Mouse (Mus musculus): ENCODE results near the gene Trmu. TPM values are rescaled to one million over a fixed set of nuclear protein-coding genes. Genes with fewer than 3 reads are reported as not detected.
A peak's percentile ranks its signal among the peaks of the same experiment; 100 is the strongest.

Trmu gene
- 57.4 and 75.2 TPM in 2 replicates for polyA plus RNA-seq (2012; rRNA removed)

DNA sequence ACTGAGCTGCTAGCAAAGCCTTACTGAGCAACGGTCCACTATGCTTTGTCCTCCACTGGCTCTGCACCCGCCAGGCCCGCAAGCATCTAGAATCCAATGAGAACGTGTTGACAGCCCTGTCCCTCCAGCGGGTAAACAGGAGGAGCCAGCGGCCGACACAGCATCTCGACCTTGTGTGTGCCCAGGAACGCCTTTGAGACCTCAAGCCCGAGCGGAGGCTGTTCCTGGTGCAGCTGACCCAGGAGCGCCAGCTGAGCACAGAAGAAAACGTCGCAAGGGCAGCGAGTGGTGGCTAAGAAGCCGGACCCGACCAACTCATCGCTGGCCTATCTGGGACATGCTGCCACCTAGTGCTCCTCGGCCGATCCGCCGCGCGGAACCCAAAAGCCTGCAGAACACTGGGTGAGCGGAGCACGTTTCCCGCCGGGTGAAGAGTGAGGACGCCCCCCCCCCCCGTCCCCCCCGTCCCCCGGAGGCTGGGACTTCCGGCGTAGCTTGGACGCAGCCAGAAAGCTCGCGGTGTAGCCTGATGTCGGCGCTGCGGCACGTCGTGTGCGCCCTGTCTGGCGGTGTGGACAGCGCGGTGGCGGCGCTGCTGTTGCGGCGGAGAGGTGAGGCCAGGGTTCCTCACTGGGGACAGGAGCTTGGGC, at the start of gene Trmu:
Gene Trmu, plus strand, starts transcription at position 465 of the 650 bp plus-strand sequence.
- peak; percentile 97 for DNase-seq (ENCODE audit: low read depth)
- TF ChIP-seq CTCF (IDR thresholded peaks at IDR 0.05; ENCODE audit: borderline replicate concordance, extremely low read depth, insufficient read depth, insufficient read length) (peak; percentile 66), POLR2A (IDR thresholded peaks at IDR 0.05; ENCODE audit: borderline replicate concordance, extremely low read depth, insufficient read depth, insufficient read length, poor library complexity, severe bottlenecking) (peak; percentile 53; the same call in 1 of the 2 replicates)

DNA sequence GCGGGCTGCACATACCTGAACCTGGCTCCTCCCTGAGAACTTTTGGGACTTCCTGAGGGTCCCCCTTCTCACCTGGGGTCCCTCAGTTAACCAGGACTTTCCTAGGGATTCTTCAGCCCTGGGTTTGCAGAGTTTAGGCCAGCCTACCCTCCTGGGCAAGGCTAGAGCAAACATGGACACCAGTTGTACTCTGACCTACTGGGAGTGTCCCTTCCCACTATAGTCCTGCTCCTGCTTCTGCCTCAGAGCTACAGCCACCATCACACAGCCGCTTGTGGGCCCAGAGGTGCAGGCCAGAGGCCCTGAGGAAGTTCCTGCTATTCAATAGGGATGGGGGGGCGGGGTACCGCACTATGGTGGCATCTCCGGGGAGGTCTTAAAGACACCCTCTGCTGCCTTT, 49.6 kb upstream of the Trmu start:
- no peak for TF ChIP-seq POLR2A (IDR thresholded peaks at IDR 0.05; ENCODE audit: borderline replicate concordance, extremely low read depth, insufficient read depth, insufficient read length, poor library complexity, severe bottlenecking)
- no peak for TF ChIP-seq CTCF (IDR thresholded peaks at IDR 0.05; ENCODE audit: borderline replicate concordance, extremely low read depth, insufficient read depth, insufficient read length)
- DNase-seq (ENCODE audit: low read depth): no peak

DNA sequence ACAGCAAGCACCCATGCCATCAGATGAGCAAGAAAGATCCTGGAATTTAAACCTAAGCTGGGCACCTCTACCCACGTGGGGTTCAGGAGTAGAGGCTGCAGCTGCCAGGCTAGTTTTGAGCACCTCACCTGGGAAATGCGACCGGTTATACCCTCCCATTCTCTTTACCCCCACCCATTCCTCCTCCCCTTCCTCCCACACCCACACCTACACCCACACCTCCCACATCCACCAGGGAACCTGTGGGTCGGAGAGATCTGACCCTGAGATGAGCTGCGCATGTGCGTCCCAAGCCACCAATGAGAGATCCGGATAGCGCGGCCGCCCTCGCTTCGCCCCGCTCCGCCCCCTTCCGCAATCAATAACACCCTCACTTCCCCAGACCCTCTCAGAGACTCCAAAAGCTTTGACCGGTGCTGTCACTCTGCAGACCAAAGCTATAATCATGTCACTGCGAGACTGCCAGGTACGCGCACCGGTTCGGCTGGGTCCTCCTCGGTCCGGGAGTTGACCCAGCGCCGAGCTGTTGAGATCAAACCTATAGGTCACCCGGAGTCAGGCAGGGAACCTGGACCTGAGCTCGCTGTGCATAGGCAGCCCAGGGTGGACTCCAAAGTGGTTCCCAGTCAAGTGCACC, 47.0 kb upstream of the Trmu start, which contains the start of gene Ttc38:
Gene Ttc38, plus strand, starts transcription at position 353 of the 637 bp plus-strand sequence.
- 0 out of 2 replicates have a peak, but pooled peaks have one; percentile 3 for TF ChIP-seq POLR2A (IDR thresholded peaks at IDR 0.05; ENCODE audit: borderline replicate concordance, extremely low read depth, insufficient read depth, insufficient read length, poor library complexity, severe bottlenecking)
- no peak for TF ChIP-seq CTCF (IDR thresholded peaks at IDR 0.05; ENCODE audit: borderline replicate concordance, extremely low read depth, insufficient read depth, insufficient read length)
- peak; percentile 79 for DNase-seq (ENCODE audit: low read depth)

DNA sequence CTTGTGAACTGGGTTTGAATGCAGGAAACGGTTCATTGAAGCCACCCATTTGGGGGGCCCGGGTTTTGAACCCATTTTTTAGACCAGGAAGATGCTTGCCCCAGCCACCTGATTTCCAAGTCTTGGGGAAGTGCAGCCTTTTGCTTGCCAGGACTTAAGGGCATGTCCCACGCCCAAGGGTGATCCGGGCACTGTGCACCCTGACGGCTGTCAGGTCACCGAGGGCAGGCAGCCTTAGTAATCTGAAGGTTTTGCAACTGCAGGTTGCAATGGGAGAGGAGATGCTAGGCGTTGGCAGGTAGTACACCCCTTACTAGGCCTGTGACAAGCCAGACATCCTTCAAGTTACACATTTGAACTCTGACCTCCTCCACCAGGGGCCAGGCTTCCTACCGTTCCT, 46.5 kb upstream of the Trmu start:
- TF ChIP-seq POLR2A (IDR thresholded peaks at IDR 0.05; ENCODE audit: borderline replicate concordance, extremely low read depth, insufficient read depth, insufficient read length, poor library complexity, severe bottlenecking) (no peak), CTCF (IDR thresholded peaks at IDR 0.05; ENCODE audit: borderline replicate concordance, extremely low read depth, insufficient read depth, insufficient read length) (no peak)

DNA sequence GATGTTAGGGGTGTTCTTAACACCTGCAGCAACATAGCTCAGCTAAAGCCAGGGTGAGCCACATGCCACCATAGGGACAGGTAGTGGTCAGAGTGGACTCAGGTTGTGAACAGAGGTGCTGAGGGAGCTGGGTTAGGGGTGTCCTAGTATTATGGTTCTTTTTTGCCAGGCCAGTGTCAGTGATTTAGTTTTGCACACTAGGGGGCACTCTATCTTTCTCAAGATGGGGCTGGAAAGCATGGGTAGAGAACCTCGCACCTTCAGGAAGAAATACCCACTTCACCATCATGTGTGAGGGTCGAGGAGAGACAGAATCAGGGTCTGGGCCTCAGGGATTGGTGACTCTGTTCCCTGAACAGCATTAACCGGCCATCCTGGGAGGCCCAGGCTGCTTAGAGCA, 43.8 kb upstream of the Trmu start:
- no peak for DNase-seq (ENCODE audit: low read depth)
- TF ChIP-seq CTCF (IDR thresholded peaks at IDR 0.05; ENCODE audit: borderline replicate concordance, extremely low read depth, insufficient read depth, insufficient read length) (no peak), POLR2A (IDR thresholded peaks at IDR 0.05; ENCODE audit: borderline replicate concordance, extremely low read depth, insufficient read depth, insufficient read length, poor library complexity, severe bottlenecking) (no peak)

More for the DNA sequence above, 46.5 kb upstream of the Trmu start:
- DNase-seq (ENCODE audit: low read depth): no peak

DNA sequence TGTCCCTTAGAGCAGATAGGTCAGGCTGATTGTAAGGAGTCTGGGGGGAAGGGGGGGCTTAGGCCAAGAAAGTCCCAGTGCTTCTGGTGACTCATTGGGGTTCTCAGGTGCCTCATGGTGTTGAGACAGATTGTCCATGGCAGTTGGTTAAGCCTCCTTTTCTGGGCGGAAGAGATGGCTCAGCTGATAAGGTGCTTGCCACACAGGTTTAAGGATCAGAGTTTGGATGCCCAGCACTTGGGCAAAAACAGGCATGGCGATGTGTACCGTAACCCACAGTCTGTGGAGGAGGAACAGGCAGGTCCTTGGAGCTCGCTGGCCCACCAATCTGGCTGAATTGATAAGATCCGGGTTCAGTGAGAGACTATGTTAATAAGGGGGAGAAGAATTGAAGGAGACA, 42.2 kb upstream of the Trmu start:
- TF ChIP-seq POLR2A (IDR thresholded peaks at IDR 0.05; ENCODE audit: borderline replicate concordance, extremely low read depth, insufficient read depth, insufficient read length, poor library complexity, severe bottlenecking) (no peak), CTCF (IDR thresholded peaks at IDR 0.05; ENCODE audit: borderline replicate concordance, extremely low read depth, insufficient read depth, insufficient read length) (no peak)
- DNase-seq (ENCODE audit: low read depth): no peak

DNA sequence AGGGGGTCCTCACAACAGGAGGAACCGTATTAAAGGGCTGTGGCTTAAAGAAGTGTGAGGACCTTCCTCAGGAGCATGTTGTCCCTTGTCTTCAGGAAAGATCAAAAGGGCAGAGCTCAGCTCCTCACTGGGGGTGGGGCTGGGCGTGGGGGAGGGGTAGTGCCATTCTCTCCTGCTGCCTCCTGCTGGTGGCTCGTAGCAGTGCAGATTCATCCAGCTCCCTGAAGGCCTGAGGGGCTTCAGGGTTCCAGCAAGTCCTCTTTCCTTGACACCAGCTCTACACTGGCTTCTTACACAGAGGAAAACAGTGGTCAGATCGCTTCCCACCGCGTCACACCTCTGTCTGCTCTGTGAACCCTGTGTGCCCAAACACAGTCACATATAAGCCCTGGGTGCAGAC, 38.1 kb upstream of the Trmu start:
- TF ChIP-seq POLR2A (IDR thresholded peaks at IDR 0.05; ENCODE audit: borderline replicate concordance, extremely low read depth, insufficient read depth, insufficient read length, poor library complexity, severe bottlenecking) (no peak), CTCF (IDR thresholded peaks at IDR 0.05; ENCODE audit: borderline replicate concordance, extremely low read depth, insufficient read depth, insufficient read length) (peak; percentile 49)
- DNase-seq (ENCODE audit: low read depth): no peak

DNA sequence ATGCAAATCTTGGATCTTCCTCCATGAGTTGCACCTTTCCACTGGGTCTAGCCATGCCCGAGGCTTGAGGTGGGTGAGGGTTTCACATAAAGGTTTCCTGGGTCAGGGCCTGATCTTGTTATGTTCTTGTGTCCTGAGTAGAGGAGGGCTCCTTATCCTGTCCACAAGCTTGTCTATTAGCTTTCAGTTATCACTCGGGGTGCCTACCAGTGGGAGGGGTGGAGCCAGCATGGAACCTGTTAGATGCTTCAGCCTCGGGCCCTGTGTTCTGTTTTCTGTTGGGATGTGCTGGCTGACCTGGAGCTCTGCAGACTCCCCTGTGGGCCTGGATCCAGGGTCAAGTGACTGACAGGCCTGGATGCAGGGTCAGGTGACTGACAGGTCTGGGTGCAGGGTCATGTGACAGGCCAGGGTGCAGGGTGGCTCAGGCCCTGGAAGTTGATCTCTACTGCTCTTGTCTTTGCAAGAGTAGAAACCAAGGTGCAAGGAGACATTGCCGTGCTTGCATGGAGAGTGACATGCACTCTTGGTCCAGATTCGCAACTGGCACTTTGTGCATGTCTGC, 37.2 kb upstream of the Trmu start:
- DNase-seq (ENCODE audit: low read depth): no peak
- TF ChIP-seq CTCF (IDR thresholded peaks at IDR 0.05; ENCODE audit: borderline replicate concordance, extremely low read depth, insufficient read depth, insufficient read length) (no peak), POLR2A (IDR thresholded peaks at IDR 0.05; ENCODE audit: borderline replicate concordance, extremely low read depth, insufficient read depth, insufficient read length, poor library complexity, severe bottlenecking) (no peak)

DNA sequence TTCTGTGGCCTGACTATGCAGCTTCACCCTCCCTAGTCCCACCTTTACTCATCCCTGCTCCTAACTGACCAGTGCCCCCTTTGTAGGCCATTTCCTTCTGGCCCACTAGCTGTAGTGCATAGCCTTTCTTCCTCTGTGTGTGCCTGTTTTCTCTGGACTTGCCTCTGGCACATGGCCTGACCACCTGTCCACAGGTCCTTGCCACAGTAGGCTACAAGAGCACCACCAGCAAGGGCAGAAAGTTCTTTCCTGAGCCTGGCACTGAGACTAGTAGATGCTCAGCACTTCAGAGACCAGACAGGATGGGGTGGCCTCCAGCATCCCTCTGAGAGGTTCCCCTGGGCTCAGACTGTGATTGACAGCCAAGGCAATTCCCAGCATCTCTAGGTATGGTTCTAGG, 34.0 kb upstream of the Trmu start:
- no peak for DNase-seq (ENCODE audit: low read depth)
- TF ChIP-seq POLR2A (IDR thresholded peaks at IDR 0.05; ENCODE audit: borderline replicate concordance, extremely low read depth, insufficient read depth, insufficient read length, poor library complexity, severe bottlenecking) (no peak), CTCF (IDR thresholded peaks at IDR 0.05; ENCODE audit: borderline replicate concordance, extremely low read depth, insufficient read depth, insufficient read length) (no peak)

DNA sequence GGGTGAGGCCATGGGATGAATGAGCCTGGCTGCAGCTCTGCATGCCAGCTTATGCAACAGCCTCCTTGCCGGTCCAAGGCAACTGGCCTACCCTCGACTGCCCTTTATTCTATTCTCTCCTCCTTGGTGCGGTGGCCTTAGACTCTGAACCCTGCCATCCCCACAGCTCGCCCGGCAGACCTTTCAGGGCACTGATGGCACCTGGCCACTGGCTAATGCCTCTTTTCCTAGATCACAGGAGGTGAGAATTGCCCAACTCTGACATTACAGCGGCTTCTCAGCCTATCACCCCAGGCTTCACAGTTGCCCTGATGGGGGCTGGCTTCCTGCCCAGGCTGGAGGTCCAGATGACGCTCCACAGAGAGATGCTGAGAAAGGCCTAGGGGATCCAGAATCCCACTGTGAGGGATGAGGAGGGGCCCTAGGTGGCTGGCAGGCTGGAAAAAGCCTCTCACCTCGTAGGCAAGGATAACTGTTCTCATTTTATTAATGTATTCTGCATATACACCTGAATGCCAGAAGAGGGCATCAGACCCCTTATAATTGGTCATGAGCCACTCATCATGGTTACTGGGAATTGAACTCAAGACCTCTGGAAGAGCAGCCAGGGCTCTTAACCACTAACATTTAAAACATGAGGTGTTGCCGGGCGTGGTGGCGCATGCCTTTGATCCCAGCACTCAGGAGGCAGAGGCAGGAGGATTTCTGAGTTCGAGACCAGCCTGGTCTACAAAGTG, 27.3 kb upstream of the Trmu start:
- no peak for DNase-seq (ENCODE audit: low read depth)
- TF ChIP-seq CTCF (IDR thresholded peaks at IDR 0.05; ENCODE audit: borderline replicate concordance, extremely low read depth, insufficient read depth, insufficient read length) (no peak), POLR2A (IDR thresholded peaks at IDR 0.05; ENCODE audit: borderline replicate concordance, extremely low read depth, insufficient read depth, insufficient read length, poor library complexity, severe bottlenecking) (no peak)

DNA sequence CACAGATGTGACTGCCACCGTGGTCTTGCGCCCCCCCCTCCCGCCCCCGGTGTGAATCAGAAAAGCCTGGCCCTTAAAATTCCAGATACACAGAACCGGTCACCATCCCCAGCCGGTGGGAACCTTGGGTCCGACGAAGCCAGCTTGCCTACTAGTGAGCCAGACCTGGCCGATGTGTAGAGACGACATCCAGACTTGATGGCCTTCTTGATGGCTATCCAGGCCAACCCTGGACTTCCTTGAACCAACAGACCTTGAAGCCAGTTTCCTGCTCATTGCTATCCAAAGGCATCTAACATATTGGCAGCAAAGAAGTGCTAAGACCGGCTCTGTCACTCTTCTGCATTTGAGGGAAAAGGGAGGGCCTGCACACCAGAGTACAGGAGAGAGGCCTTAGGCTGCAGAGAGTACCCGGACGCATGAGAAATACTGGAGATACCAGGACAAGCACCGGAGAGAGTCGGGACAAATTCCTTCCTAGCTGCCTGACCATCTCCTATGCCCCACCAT, 20.1 kb upstream of the Trmu start:
- TF ChIP-seq POLR2A (IDR thresholded peaks at IDR 0.05; ENCODE audit: borderline replicate concordance, extremely low read depth, insufficient read depth, insufficient read length, poor library complexity, severe bottlenecking) (no peak), CTCF (IDR thresholded peaks at IDR 0.05; ENCODE audit: borderline replicate concordance, extremely low read depth, insufficient read depth, insufficient read length) (0 out of 2 replicates have a peak, but pooled peaks have one; percentile 3)
- DNase-seq (ENCODE audit: low read depth): no peak

All from brain, embryonic 14.5 days (tissue).